In genomic region chr14:25766441-25766840, GRCm38 (mm10) we compare ENCODE assay signal across 8 mouse cellular contexts. TPM values are rescaled to one million over a fixed set of nuclear protein-coding genes. Genes with fewer than 3 reads are reported as not detected.
DNase-seq lines count a peak whose midpoint lies in the region; ATAC-seq and TF ChIP-seq lines count a peak whose summit lies in the region.

No protein-coding gene starts in this region.

- H3K9me3 ChIP-seq in forebrain, postnatal 0 days (ENCODE audit: low read length), result no peaks in the 10 kb centered on the region
- H3K9me3 ChIP-seq in liver, embryonic 13.5 days (replicated peaks), result no peaks in the 10 kb centered on the region
- no peaks in the 10 kb centered on the region for H3K9me3 ChIP-seq in stomach, postnatal 0 days (ENCODE audit: control insufficient read depth, low read length)

- H3K4me3 ChIP-seq in lung, adult 2 months (replicated peaks; ENCODE audit: extremely low read depth, low read depth, low read length), result peak overlapping the region; percentile 31
- H3K4me3 ChIP-seq in forebrain, postnatal 0 days (ENCODE audit: low read depth, low read length), result no peak overlapping the region
- 0 out of 2 replicates have a peak overlapping the region, but pooled peaks have one; percentile 68 for H3K4me3 ChIP-seq in liver, embryonic 13.5 days (replicated peaks)
- peak overlapping the region; percentile 78 for H3K4me3 ChIP-seq in stomach, postnatal 0 days (ENCODE audit: low read depth, low read length)

- TF ChIP-seq CTCF in lung, adult 2 months (IDR thresholded peaks at IDR 0.05; ENCODE audit: insufficient read depth, low read length), result no peak
- no peak for TF ChIP-seq CTCF in forebrain, postnatal 0 days (IDR thresholded peaks at IDR 0.05; ENCODE audit: low read depth)
- no peak for TF ChIP-seq CTCF in stomach, postnatal 0 days (IDR thresholded peaks at IDR 0.05; ENCODE audit: low read depth)

- H3K27me3 ChIP-seq in forebrain, postnatal 0 days (ENCODE audit: insufficient read depth, low read length), result peaks cover 5% of the 10 kb centered on the region; the same call in 1 of the 2 replicates
- H3K27me3 ChIP-seq in liver, embryonic 13.5 days, result peaks cover 20% of the 10 kb centered on the region
- no peaks in the 10 kb centered on the region for H3K27me3 ChIP-seq in stomach, postnatal 0 days (ENCODE audit: control insufficient read depth, insufficient read depth, low read length)

- ATAC-seq in forebrain, postnatal 0 days, result no peak
- ATAC-seq in liver, embryonic 13.5 days (ENCODE audit: low read depth), result no peak
- ATAC-seq in stomach, postnatal 0 days (ENCODE audit: low FRiP score, low TSS enrichment), result no peak

- TF ChIP-seq POLR2A in lung, adult 2 months (IDR thresholded peaks at IDR 0.05; ENCODE audit: borderline replicate concordance, extremely low read depth, low read depth, low read length), result no peak

- no peak for TF ChIP-seq EP300 in stomach, postnatal 0 days (optimal IDR thresholded peaks at IDR 0.05)

- no peaks in the 10 kb centered on the region for H3K36me3 ChIP-seq in forebrain, postnatal 0 days (ENCODE audit: insufficient read depth)
- no peaks in the 10 kb centered on the region for H3K36me3 ChIP-seq in liver, embryonic 13.5 days
- H3K36me3 ChIP-seq in stomach, postnatal 0 days (ENCODE audit: control insufficient read depth, insufficient read depth, low read length), result no peaks in the 10 kb centered on the region

- H3K4me2 ChIP-seq in forebrain, postnatal 0 days (ENCODE audit: low read depth), result peak overlapping the region; percentile 97
- peak overlapping the region; percentile 94 for H3K4me2 ChIP-seq in liver, embryonic 13.5 days
- peak overlapping the region; percentile 86 for H3K4me2 ChIP-seq in stomach, postnatal 0 days (replicated peaks; ENCODE audit: low read depth)

- H3K27ac ChIP-seq in forebrain, postnatal 0 days (ENCODE audit: low read depth, low read length), result peak overlapping the region; percentile 42
- H3K27ac ChIP-seq in liver, embryonic 13.5 days, result no peak overlapping the region
- peak overlapping the region; percentile 45; the same call in 1 of the 2 replicates for H3K27ac ChIP-seq in stomach, postnatal 0 days (replicated peaks)

- 45% methylated on average over 4 of the region's 4 CpGs for WGBS in lung, adult 2 months
- 54% methylated on average over 4 of the region's 4 CpGs for whole genome bisulfite sequencing in forebrain, postnatal 0 days
- 55% methylated on average over 4 of the region's 4 CpGs for WGBS in liver, embryonic 13.5 days (ENCODE audit: insufficient replicate concordance)
- 36% methylated on average over 4 of the region's 4 CpGs for WGBS in stomach, postnatal 0 days

- H3K9ac ChIP-seq in forebrain, postnatal 0 days, result no peak overlapping the region
- H3K9ac ChIP-seq in liver, embryonic 13.5 days, result no peak overlapping the region
- H3K9ac ChIP-seq in stomach, postnatal 0 days (ENCODE audit: low read length), result peak overlapping the region; percentile 83

- no peak for DNase-seq in lung, adult 2 months
- DNase-seq in lung, postnatal 4 days, result no peak
- DNase-seq in forebrain, postnatal 0 days, result no peak
- no peak for DNase-seq in liver, embryonic 13.5 days
- no peak for DNase-seq in stomach, postnatal 0 days (ENCODE audit: low spot score)
- no peak for DNase-seq in frontal cortex, postnatal 14 days (ENCODE audit: low spot score in 2 of 2)
- no peak for DNase-seq in right cerebral cortex, postnatal 10 days (ENCODE audit: low spot score in 2 of 2)
- no peak for DNase-seq in left cerebral cortex, adult 11 months (ENCODE audit: low spot score)

- H3K4me1 ChIP-seq in lung, adult 2 months (ENCODE audit: control insufficient read depth, insufficient read depth, low read length), result peaks cover 13% of the 10 kb centered on the region
- H3K4me1 ChIP-seq in forebrain, postnatal 0 days (ENCODE audit: insufficient read depth), result 0 out of 2 replicates have a peak, but pooled peaks cover 4% of the 10 kb centered on the region
- H3K4me1 ChIP-seq in liver, embryonic 13.5 days (replicated peaks), result peaks cover 40% of the 10 kb centered on the region
- peaks cover 7% of the 10 kb centered on the region; the same call in 1 of the 2 replicates for H3K4me1 ChIP-seq in stomach, postnatal 0 days (replicated peaks; ENCODE audit: control insufficient read depth, insufficient read depth)

RNA-seq across cellular contexts. Expression of gene Zcchc24, which starts 2.4 kb away (rescaled TPM):
- 41.7 and 44.9 TPM in 2 replicates for polyA plus RNA-seq in lung, adult 2 months (2012; rRNA removed)
- total RNA-seq in forebrain, postnatal 0 days (2014; rRNA removed), result 25.4 and 28.7 TPM in 2 replicates
- polyA plus RNA-seq in forebrain, postnatal 0 days (2015; fragmentation: Nextera tagmentation; extraction: Ambion mirVana), result 11.1 and 14.7 TPM in 2 replicates
- polyA plus RNA-seq in liver, embryonic 13.5 days (2015; fragmentation: Nextera tagmentation; extraction: Ambion mirVana), result 4.3 and 5.1 TPM in 2 replicates
- polyA plus RNA-seq in stomach, postnatal 0 days (2015; fragmentation: Nextera tagmentation; extraction: Ambion mirVana), result 11.3 and 11.9 TPM in 2 replicates
